Mouse (Mus musculus) olfactory bulb, adult 2 months (tissue): Measurements from ENCODE around the gene Resf1. TPM values are rescaled to one million over a fixed set of nuclear protein-coding genes. Genes with fewer than 3 reads are reported as not detected.
"Not testable (repeated sequence)": the region's sequence is repeated elsewhere in the genome, so short reads cannot be mapped to it uniquely, and the experiment has no call there.

Source experiments
- H3K27ac ChIP-seq: fragments of 200-500 bp; 2 replicates; pipeline ENCODE4 v1.5.1; 2012; ENCODE audit warnings: low read depth, low read length; ENCODE audit not compliant: insufficient read depth
- H3K4me1 ChIP-seq: fragments of 200-500 bp; 2 replicates; pipeline ENCODE4 v1.6.1; 2012; ENCODE audit warnings: low read length; ENCODE audit not compliant: control insufficient read depth, insufficient read depth
- H3K4me3 ChIP-seq: fragments of 200-500 bp; 2 replicates; pipeline ENCODE4 v1.5.1; 2012; ENCODE audit warnings: mild to moderate bottlenecking, low read depth, low read length, moderate library complexity; ENCODE audit not compliant: insufficient read depth
- CTCF ChIP-seq: fragments of 200-500 bp; IDR thresholded peaks from 2 replicates; pipeline ENCODE4 v1.5.1; 2012; ENCODE audit warnings: low read depth, mild to moderate bottlenecking, low read length, moderate library complexity; ENCODE audit not compliant: insufficient read depth
- POLR2A ChIP-seq: fragments of 200-500 bp; IDR thresholded peaks from 2 replicates; pipeline ENCODE4 v1.6.1; 2012; ENCODE audit warnings: mild to moderate bottlenecking, low read depth, low read length, moderate library complexity; ENCODE audit not compliant: insufficient read depth
- WGBS: fragments of 180-500 bp; shearing (Covaris S2); methylation state at CpG from one replicate; pipeline ENCODE4 v1.1.7; 2018; 5-methylcytosine and 5-hydroxymethylcytosine counted together
- polyA plus RNA-seq: library from polyadenylated mRNA; stranded (reverse); fragments of >200 nt; gene quantifications from 2 replicates; pipeline ENCODE4 v1.2.4, GENCODE M21; 2012; ENCODE audit warnings: low replicate concordance; ENCODE audit not compliant: missing spikeins, insufficient read depth, insufficient read length

Gene Resf1
- polyA plus RNA-seq, 1 experiment: not detected

GRCm38 (mm10) chr6:149337990-149338389, 28.8 kb downstream of the Resf1 start:
- Histone ChIP-seq H3K4me1 (no peaks in the 10 kb centered on the region), H3K27ac (no peak overlapping the region), H3K4me3 (no peak overlapping the region)
- no peak for TF ChIP-seq POLR2A
- no peak for TF ChIP-seq CTCF

GRCm38 (mm10) chr6:149338622-149339021, 29.4 kb downstream of the Resf1 start:
- H3K4me3 ChIP-seq: no peak overlapping the region
- TF ChIP-seq CTCF (no peak), POLR2A (no peak)
- 91% methylated on average over 1 of the region's 1 CpGs for WGBS
- H3K4me1 ChIP-seq: no peaks in the 10 kb centered on the region
- H3K27ac ChIP-seq: no peak overlapping the region

- 44% methylated on average over 2 of the region's 2 CpGs for WGBS
- TF ChIP-seq POLR2A (no peak), CTCF (no peak)
- Histone ChIP-seq H3K4me1 (no peaks in the 10 kb centered on the region), H3K4me3 (no peak overlapping the region), H3K27ac (no peak overlapping the region)
These were observed 34.6 kb downstream of the Resf1 start for GRCm38 (mm10) chr6:149343802-149344201.

- Histone ChIP-seq H3K4me1 (no peaks in the 10 kb centered on the region), H3K4me3 (no peak overlapping the region), H3K27ac (no peak overlapping the region)
- TF ChIP-seq CTCF: no peak
- no peak for TF ChIP-seq POLR2A
These were observed 35.2 kb downstream of the Resf1 start for GRCm38 (mm10) chr6:149344372-149344771.

GRCm38 (mm10) chr6:149348211-149348610, 39.0 kb downstream of the Resf1 start:
- not testable (repeated sequence) for H3K4me3 ChIP-seq, H3K4me1 ChIP-seq, H3K27ac ChIP-seq
- WGBS: 94% methylated on average over 6 of the region's 6 CpGs

- TF ChIP-seq CTCF: no peak
- TF ChIP-seq POLR2A: no peak
- WGBS: 24% methylated on average over 4 of the region's 4 CpGs
- H3K4me1 ChIP-seq: no peaks in the 10 kb centered on the region
- no peak overlapping the region for H3K4me3 ChIP-seq
- H3K27ac ChIP-seq: no peak overlapping the region
These were observed 45.7 kb downstream of the Resf1 start for GRCm38 (mm10) chr6:149354826-149355495.

- 88% methylated on average over 4 of the region's 4 CpGs for WGBS
- not testable (repeated sequence) for H3K4me3 ChIP-seq, H3K4me1 ChIP-seq, H3K27ac ChIP-seq
These were observed 46.6 kb downstream of the Resf1 start for GRCm38 (mm10) chr6:149355799-149356198.

- H3K27ac ChIP-seq: no peak overlapping the region
- no peak for TF ChIP-seq POLR2A
- TF ChIP-seq CTCF: no peak
- no peak overlapping the region for H3K4me3 ChIP-seq
- H3K4me1 ChIP-seq: no peaks in the 10 kb centered on the region
These were observed 47.9 kb downstream of the Resf1 start for GRCm38 (mm10) chr6:149357155-149357554.

GRCm38 (mm10) chr6:149362533-149362932, 53.3 kb downstream of the Resf1 start:
- not testable (repeated sequence) for H3K4me3 ChIP-seq, H3K4me1 ChIP-seq, H3K27ac ChIP-seq
- WGBS: 96% methylated on average over 20 of the region's 20 CpGs

GRCm38 (mm10) chr6:149365975-149366374, 56.8 kb downstream of the Resf1 start:
- not testable (repeated sequence) for H3K4me3 ChIP-seq, H3K4me1 ChIP-seq, H3K27ac ChIP-seq
- 87% methylated on average over 2 of the region's 2 CpGs for WGBS
